Mouse (Mus musculus) adrenal gland, postnatal 14 days (tissue): ENCODE results near the gene Myo18a. TPM values are rescaled to one million over a fixed set of nuclear protein-coding genes. Genes with fewer than 3 reads are reported as not detected.

ENCODE experiments used
- DNase-seq: peaks from one replicate; pipeline ENCODE4 v3.0.0; 2021; ENCODE audit warnings: mixed read lengths
- total RNA-seq: library from RNA; stranded (reverse); gene quantifications from 2 replicates; pipeline ENCODE4 v1.2.3, GENCODE M21; 2021

Gene Myo18a
- total RNA-seq, 1 experiment from 2014 or later, result 62.5 TPM

DNA sequence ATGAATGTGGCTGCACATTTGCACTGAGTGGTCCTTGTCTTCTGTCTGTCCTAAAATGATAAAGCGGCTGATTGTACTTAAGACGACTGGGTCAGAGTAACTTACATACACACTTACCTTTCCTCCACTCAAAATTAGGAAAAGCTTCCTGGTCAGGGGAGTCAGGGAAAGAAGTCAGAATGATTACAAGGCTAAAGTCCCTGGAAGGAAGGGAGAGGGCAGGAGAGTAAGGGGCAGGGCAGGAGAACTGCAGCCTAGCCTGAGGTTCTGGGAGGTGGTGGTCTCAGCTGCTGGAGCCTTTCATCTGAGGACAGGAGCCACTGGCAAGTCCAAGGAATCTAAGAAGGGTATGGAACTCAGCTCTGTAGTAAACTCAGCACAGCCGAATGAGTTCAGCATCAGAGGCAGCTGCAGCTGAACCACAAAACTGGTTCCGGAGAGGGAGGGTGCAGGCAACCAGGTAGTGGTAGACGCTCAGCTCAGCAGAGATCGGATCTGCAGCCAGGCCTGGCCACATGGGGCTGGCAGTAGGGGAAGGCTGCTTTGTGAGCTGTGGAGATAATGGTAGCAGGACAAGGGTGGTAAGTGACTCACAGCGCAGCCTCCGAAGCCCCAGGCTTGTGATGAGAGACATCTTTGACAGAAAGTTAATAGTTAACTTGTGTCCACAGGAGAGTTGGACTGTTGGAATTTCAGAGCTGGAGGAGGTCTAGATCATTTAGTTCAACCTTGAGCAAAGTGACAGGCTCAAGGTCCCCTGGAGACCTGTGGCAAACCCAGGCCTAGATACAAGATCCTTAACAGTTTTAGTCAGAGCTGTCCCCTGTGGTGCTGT is 9.1 kb downstream of the Myo18a start:
- DNase-seq, result peak; percentile 25

DNA sequence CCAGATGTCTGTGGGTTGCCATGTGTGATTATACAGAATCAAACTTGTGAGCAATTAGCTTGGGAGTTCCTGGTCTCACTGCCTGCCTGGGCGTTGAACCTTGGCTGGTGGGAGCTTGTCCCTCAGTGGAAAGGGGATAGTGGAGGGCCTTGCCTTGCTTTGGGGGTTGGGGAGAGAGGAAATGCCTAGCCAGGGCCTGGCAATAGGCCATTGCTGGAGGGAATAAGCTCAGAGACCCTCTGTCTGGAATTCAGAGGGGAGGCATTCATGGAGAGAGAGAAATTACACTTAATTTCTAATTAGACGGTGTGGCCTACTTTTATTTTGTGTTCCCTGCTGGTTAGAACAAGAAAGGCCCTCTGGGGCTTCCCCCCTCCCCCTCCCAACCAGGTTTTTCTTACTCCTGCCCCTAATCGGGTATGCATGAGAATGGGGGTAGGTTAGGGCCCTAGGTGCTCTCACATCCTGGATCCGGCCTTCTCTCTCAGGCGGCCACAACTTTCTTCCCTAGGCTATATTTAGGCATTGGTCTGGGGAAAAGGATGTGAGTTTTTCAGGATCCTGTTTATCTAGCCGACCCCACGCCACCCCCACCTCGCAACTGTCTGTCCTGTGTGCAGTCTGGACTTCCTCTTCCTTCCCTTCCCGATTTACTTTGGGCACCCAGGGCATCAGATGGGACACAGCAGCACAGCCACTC is 12.8 kb downstream of the Myo18a start:
- DNase-seq, result no peak

DNA sequence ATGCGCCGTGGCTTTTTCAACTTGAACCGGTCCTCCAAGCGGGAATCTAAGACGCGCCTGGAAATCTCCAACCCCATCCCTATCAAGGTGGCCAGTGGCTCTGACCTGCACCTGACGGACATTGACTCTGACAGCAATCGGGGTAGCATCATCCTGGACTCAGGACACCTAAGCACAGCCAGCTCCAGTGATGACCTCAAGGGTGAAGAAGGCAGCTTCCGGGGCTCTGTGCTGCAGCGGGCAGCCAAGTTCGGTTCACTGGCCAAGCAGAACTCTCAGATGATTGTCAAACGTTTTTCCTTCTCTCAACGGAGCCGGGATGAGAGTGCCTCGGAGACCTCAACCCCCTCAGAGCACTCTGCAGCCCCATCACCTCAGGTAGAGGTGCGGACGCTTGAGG is 14.4 kb downstream of the Myo18a start:
- DNase-seq, result no peak

DNA sequence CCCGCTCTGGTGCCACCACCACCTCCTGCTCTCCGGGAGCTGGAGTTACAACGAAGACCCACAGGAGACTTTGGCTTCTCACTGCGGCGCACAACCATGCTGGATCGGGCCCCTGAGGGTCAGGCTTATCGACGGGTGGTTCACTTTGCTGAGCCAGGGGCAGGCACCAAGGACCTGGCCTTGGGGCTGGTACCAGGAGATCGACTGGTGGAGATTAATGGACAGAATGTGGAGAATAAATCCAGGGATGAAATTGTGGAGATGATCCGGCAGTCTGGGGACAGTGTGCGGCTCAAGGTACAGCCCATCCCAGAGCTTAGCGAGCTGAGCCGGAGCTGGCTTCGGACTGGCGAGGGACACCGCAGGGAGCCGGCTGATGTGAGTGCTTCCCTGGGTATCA is 14.9 kb downstream of the Myo18a start:
- no peak for DNase-seq

DNA sequence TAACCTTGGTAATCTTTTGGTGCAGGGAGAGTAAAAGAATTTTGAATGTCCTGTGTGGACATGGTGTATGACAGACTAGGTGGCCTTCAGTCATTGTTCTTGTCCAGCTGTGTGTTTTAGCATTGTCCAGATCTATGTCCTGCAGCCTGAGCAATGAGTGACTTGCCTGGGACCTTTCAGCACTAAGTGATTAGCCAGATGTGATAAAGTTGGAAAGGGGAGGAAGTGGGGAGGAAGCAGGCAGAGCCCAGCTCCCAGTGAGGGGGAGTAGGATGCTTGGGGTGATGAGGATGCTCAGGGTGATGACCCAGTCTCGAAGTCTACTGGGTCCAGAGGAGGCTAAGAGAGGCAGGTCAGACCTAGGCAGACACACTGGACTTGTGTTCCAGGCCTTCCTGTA is 16.2 kb downstream of the Myo18a start:
- DNase-seq, result no peak

DNA sequence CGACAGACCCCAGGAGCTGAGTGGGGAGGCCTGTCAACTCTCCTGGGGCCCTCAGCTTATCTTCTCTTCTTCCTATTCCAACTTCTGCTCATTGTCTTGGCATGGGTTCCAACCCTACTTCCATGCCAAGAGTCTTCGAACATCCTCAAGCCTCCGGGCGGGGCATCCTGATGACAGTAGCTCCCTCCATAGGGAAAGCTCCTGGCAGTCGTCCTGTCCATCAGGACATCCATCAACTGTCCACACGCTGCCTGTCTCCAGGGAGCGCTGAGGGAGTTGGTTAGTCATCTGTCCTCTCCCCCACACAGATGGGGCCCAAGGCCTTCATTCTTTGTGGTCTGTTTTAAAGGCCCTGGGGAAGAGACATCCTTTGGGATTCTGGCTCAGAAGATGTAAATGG is 18.0 kb downstream of the Myo18a start:
- peak; percentile 55 for DNase-seq

DNA sequence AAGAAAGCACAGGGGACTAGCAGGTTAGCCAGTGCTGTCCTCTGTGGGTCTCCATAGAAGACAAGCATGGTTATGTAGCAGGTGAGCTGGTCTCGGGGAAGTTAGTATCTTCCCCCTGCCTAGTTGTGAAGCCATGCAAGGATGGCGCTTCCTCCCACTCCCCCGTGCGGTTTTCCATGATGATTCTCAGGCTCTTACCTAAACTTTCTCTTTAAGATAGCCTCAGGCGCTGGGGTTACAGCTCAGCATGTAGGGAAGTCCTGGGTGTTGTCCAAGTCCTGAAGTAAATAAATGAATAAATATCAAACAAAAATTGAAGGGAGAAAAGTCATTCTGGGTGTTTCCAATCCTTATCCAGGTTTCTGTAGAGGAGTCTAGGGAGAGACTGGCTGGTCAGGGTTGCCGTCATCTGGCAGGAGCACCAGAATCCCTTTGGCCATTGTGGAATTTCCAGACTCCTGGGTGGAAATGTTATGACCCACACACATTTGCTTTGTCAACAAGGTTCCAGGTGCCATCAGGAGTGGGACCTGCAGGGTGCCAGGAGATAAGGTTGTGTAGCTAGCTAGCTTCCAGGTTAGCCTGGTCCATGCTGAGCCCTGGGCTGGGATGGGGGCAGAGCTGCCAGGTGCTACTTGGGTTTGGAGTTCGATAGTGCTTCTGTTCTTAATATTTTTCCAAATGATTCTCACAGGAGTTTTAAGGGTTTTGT is 19.2 kb downstream of the Myo18a start:
- no peak for DNase-seq

DNA sequence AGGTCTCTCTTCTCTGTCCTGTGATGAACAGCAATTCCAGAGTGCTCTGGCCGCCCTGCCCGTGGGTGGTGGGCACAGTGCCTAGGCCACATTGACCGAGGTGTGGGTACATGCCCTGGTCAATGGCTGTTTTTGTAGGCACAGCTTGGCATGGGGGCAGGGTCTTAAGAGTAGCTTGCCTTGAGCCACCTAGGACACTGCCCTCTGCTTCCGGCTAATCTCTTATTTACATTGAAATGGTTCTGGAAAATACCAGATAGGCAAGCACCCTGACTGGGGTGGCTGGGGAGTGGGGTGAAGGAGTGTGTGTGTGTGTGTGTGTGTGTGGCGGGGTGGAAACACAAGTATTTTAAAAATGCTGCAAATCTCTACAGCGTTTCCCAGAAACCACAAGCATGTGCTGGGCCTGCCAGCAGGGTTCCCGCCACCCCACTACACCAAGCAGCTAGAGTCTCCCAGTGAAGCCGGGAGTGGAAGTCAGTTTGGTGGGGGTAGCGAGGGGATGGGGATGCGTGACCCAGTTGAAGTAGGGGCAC is 20.2 kb downstream of the Myo18a start:
- DNase-seq, result no peak

DNA sequence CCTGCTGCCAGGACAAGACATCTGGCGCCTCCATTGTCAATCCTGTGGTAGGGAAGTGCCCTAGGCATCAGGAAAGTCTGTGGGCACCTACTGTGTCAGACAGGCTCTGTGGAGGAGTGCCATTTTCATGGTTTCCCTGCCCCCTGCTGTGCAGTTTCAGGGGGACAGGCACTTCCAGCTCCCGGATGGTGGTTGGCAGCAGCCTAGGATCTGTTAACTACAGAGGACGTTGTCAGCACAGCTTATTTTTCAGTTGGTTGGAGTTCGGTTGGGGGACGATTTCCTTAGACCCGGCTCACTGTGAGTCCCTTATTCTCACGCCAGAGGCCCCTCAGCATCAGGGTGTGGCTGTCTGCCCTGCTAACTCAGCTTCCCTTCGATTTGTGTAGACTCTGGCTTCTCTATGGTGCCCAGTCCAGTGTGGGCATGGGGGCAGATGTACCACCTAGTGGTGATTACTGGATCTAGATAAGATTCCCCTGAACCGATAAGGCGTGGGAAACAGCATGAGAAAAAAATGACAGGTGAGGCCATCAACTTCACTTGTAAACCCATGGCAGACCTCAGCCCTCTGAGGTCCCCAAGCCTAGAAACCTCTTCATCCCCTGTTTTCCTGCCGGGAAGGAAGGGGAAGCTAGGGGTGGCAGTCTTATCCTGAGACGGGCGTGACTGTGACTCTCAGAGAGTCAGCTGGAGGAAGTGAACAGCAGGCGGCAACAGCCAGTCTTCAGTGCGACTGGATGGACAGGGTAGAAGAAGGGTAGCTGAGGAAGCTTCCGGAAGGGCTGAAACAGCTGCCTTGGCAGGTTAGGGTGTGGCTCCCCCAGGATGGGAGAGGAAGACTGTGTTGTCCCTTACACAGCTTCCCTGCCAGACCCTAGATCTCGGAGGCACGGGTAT is 21.0 kb downstream of the Myo18a start:
- peak; percentile 62 for DNase-seq

DNA sequence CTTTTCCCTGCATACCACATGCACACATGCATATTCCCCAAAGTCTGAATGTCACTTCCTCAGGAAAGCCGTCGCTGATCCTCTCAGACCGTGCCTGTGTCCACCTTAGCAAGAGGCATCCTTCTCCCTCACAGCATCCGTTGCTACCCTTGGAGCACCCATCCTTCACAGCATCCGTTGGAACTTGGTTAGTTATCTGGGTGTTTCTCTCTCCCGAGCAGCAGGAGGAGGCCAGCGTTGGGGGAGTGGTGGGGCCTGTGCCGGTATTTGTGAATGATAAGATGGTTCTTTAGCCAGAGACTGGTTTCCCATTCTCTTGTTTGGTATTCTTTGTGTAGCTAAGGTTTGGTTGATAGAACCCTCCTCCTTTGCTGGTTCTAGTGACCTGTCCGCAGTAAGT is 21.8 kb downstream of the Myo18a start:
- DNase-seq, result no peak

DNA sequence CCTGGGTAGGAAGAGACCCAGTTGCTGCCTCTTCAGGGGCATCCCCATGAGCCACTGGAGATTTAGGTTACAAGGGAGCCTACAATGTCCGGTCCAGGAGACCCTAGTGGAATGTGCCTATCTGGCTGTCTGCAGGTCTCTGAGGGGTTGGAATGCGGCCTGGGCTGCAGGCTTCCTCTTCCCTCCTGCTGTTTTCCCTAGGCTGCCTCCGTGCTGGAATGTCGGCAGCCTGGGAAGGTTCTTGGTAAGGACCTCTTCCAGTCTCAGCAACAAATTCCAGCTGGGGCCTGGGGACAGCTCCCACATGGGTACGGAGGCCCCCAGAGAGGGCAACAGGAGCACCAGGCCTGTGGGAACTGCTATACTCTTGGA is 22.3 kb downstream of the Myo18a start:
- DNase-seq, result no peak

DNA sequence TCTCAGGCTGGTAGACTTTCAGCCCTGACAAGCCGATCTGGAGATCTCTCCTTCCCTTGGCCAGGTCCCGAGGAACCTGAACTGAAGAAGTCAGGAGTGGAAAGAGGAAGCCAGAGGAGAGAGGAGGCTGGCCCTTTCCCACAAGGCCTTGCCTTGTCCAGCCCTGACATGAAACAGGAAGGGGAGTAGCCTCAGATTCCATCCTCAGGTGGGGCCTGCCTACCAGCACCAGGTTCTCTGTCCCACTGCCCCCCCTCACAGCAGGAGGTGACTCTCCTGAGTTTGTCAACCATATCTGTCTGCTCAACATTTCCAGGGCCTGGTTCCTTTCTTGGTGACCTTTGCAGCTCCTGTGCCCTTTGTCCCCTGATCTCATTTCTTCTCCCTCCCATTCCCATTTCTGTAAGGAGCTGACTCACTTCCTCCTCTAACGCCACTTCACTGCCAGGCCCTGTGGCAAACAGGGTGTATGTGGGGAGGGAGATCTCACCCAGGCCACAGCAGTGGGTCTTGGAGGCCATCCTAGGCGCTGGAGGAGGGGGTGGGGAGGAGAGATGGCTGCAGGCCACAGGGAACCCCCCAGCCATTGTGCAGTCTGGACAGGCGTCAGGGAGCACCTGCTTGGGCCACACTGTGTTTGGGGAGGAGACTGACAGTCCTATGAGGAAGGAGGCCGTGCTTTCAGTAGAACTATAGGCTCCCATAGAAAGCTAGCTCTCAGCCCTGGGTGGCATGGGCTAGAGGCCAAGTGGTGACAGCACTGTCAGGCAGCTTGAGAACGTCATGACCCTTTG is 22.9 kb downstream of the Myo18a start:
- peak; percentile 70 for DNase-seq

DNA sequence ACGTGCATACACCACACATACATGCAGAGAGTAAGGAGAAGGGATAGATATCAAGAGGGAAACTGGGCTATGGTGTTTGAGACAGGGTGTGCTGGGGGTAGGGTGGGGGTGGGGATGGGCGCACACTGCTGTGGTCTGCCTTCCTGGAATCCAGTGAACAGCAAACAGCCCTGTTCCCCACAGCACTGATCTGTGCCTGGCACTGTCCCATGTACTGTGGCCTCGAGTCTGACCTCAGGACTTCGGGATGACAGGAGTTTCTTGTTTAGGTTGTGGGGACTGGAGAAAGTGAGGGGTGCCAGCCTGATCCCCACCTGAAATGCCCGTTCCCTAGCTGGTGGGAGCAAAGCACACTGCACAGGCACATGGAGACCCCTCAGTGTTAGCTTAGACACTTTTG is 24.7 kb downstream of the Myo18a start, which contains the start of gene Gm10277:
Gene Gm10277, minus strand, starts transcription at position 41 of the 400 bp plus-strand sequence.
- DNase-seq, result peak; percentile 38

DNA sequence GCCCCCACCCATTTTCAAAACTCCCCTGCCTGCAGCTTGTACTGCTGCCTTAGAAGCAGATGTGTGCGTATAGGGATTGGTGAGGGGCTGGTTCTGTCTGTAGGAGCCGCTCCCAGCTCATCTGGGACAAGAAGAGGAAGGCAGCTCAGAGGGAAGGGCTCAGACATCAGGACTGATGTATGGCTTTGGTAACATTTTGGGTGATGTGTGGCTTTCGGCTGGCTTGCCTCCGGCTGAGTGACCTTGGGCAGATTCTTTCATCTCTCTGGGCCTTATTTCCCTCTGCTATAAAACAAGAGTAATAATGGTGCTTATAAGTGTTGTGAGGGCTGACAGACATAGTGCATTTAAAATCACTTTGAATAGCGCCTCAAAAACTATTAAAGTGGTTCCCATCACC is 26.5 kb downstream of the Myo18a start:
- DNase-seq, result no peak

DNA sequence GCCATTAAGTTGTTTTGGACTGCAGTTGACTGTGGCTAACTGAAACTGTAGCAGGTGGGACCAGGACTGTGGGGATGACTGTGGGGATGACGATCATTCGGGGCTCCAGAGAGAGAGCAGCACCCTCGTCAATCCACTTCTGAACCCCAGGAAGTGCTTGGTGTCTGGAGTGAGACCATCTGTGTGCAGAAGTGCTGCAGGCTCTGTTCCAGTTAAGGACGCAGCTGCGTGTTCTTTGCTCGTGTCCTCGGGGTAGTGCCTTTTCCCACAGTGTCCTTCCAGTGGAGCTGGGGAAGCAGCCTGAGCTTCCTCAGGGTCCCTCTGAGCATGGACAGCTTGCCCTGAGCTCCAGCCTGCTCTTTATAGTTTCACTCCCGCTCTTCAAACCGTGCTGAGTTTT is 27.2 kb downstream of the Myo18a start:
- no peak for DNase-seq

DNA sequence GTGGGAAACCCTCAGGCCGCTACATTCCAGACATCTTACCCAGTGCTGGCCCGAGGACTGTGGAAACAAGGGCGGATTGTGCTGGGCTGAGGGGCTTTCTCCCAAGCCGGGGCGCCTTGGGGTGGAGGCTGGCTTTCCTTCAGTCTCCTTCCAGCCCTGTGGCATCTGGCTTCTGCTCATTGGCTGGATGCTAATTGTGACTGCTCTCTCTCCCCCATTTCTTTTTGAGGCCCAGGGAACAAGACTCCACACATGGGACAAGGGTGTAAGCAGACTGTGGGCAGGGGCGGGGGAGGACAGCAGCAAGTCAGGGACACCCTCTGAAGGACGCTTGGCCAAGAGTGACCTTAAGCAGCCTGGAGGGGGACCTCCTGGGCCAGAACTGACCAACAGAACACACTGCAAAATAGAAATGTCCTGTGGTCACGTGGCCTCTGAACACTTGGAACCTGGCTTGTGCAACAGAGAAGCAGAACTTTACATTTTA is 28.2 kb downstream of the Myo18a start:
- peak; percentile 70 for DNase-seq

DNA sequence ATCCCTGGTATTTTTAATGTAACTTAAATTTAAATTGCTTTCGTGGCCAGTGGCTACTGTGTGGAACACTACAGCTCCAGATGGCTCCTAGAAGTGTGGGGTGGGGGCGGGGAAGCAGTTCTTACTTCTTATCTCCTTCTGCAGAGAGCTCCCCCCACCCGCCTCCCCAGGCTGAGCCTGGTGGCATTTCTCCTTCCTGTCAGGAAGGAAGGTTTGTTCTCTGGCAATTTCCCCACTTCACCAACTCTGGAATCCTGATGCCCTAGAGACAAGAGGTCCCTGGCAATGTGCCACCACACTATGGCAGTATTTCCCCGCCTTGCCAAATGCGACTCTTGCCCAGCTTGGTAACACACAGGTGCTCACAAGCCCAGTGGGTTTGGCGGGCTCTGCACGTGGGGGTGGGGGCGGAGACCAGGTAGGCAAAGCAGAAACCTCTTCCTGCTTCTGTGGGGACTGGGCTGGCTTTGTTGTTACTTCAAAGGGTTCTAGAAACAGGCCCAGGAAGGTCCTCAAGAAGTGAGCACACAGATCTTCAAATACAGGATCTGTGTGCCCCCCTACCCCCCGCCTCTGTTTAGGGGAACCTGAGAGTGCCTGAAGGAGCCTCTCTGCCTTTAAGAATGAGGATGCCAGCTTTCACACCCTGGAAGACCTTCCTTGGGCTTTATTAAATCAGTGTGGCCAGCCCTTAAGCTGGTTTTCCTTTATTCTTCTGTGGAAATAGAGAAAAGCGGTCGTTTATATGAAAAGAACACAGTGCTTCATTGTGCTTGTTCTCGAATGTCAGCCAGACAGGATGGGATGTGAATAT is 28.9 kb downstream of the Myo18a start:
- peak; percentile 83 for DNase-seq

DNA sequence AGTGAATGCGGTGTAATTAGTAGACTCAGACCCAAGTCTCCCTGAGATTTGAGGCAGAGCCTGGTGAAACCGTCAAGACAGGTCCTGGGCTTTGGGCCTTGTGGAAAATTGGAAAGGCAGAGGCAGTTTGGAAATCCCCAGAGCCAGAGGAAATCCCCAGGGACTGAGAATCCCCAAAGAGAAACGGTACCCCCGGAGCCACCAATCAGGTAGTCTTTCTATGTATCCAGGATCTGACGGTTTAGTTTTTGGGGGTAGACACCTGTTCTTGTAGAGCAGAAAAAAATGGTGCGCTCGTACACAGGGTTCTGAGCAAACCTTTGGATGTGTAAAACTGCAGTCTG is 29.5 kb downstream of the Myo18a start:
- no peak for DNase-seq

DNA sequence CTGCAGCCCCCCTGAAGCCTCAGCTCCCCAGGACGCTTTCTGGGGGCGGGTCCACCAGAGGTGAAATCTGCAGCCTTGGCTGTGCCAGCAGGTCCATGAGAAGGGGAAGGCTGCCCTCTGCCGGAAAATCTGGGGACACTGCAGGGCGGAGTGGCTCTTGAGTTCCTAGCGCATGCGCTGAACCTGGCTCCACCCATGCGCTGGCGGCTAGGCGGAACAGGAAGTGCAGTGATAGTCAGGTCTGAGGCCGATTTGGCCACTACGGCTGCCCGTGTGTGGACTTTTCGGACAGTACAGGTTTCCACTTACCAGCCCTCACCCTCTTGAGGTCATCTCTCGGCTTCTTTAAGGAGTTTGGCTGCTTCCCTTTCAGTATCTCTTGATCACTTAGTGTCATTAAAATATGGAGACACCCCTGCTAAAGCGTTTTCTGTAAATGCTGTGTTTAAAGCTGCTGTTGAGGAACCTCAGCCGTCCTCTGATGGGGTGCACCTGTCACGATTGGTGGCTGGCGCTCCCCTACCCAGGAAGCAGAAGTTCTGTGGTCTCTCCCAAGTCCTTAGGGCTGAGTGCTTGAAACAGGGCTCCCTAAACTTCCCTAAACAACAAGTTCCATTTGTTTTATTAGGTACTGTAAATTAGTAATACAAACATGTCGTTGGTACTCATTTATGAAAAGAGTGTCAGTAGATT is 30.3 kb downstream of the Myo18a start:
- peak; percentile 98 for DNase-seq
